ENCODE assay signal across 19 mouse cellular contexts in the genomic region with DNA sequence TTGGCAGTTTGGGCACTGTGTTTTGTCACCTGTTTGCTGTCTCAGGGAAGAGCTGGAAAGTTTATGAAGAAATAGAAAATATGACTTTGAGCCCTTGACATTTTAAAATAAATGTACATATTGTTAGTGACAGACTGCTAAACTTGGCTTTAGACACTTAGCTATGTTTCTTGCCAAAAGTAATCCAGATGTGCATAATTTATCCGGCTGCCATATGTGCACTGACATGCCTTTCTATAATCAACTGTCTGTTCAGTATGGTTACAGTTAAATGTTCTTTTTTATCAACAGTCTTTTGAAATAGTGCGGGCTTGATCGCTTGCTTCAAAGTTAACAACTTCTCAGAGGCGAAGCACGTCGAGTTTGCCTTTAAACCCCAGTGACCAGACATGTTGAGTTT.
"Had no signal": no experiment of that assay in that cellular context is flagged by ENCODE, and none has a peak within 500 bp of the region (broad histone marks: within the 10 kb centered on the region; RNA-seq: fewer than 3 reads in every experiment).

No protein-coding gene starts in this region.

- H3K4me2 ChIP-seq: limb, embryonic 12.5 days; liver, embryonic 12.5 days; liver, embryonic 15.5 days; midbrain, embryonic 12.5 days; midbrain, embryonic 15.5 days; neural tube, embryonic 12.5 days; neural tube, embryonic 15.5 days had no signal

- ATAC-seq: liver, embryonic 12.5 days; midbrain, embryonic 15.5 days had no signal

- H3K36me3 ChIP-seq: limb, embryonic 12.5 days; liver, embryonic 12.5 days; liver, embryonic 15.5 days; midbrain, embryonic 12.5 days; midbrain, embryonic 15.5 days; neural tube, embryonic 12.5 days; neural tube, embryonic 15.5 days had no signal

- H3K27ac ChIP-seq: kidney, postnatal 0 days; layer of hippocampus, adult 2 months; limb, embryonic 12.5 days; liver, embryonic 12.5 days; liver, embryonic 15.5 days; macrophage; midbrain, embryonic 12.5 days; midbrain, embryonic 15.5 days; neural tube, embryonic 12.5 days; neural tube, embryonic 15.5 days had no signal

- DNase-seq: kidney, postnatal 25 days; layer of hippocampus, adult 9-11 months; liver; retina, postnatal 1 day; right cerebral cortex, postnatal 25 days; spleen, adult 18-20 months; thymus, adult 2 months; thymus, postnatal 14 days; thymus, postnatal 4 days had no signal

- H3K9ac ChIP-seq: limb, embryonic 12.5 days; liver, embryonic 12.5 days; liver, embryonic 15.5 days; midbrain, embryonic 12.5 days; midbrain, embryonic 15.5 days; neural tube, embryonic 12.5 days; neural tube, embryonic 15.5 days had no signal

- H3K27me3 ChIP-seq: limb, embryonic 12.5 days; liver, embryonic 12.5 days; liver, embryonic 15.5 days; midbrain, embryonic 12.5 days; midbrain, embryonic 15.5 days; neural tube, embryonic 12.5 days; neural tube, embryonic 15.5 days had no signal

- H3K9me3 ChIP-seq: limb, embryonic 12.5 days; liver, embryonic 12.5 days; liver, embryonic 15.5 days; midbrain, embryonic 12.5 days; midbrain, embryonic 15.5 days; neural tube, embryonic 12.5 days; neural tube, embryonic 15.5 days had no signal

- H3K4me1 ChIP-seq: limb, embryonic 12.5 days; liver, embryonic 12.5 days; liver, embryonic 15.5 days; midbrain, embryonic 12.5 days; midbrain, embryonic 15.5 days; neural tube, embryonic 12.5 days; neural tube, embryonic 15.5 days had no signal

- H3K4me3 ChIP-seq: layer of hippocampus, adult 2 months; limb, embryonic 12.5 days; liver, embryonic 12.5 days; liver, embryonic 15.5 days; midbrain, embryonic 12.5 days; midbrain, embryonic 15.5 days; neural tube, embryonic 12.5 days; neural tube, embryonic 15.5 days had no signal
